Mouse (Mus musculus) 416B (cell line): Measurements from ENCODE around the gene Tirap.
"Not testable (repeated sequence)": the region's sequence is repeated elsewhere in the genome, so short reads cannot be mapped to it uniquely, and the experiment has no call there.

Source experiments
- DNase-seq: peaks from one replicate; pipeline ENCODE4 v3.0.0; 2011; ENCODE audit warnings: low read depth

Tirap gene

GRCm38 (mm10) chr9:35188700-35189099, 11.4 kb downstream of the Tirap start:
- no peak for DNase-seq

- DNase-seq, result no peak
Measured at GRCm38 (mm10) chr9:35187351-35187903, 12.7 kb downstream of the Tirap start.

GRCm38 (mm10) chr9:35186430-35186829, 13.7 kb downstream of the Tirap start:
- DNase-seq, result no peak

GRCm38 (mm10) chr9:35183359-35183758, 16.7 kb downstream of the Tirap start:
- DNase-seq, result no peak

GRCm38 (mm10) chr9:35182832-35183231, 17.3 kb downstream of the Tirap start:
- DNase-seq, result peak; percentile 66

- no peak for DNase-seq
Measured at GRCm38 (mm10) chr9:35176124-35176659, 23.9 kb downstream of the Tirap start.

- peak; percentile 95 for DNase-seq
Measured at GRCm38 (mm10) chr9:35175251-35176123, 24.6 kb downstream of the Tirap start, which contains the start of gene Dcps. Gene Dcps (minus strand): TSS chr9:35176061.

GRCm38 (mm10) chr9:35173331-35173730, 26.8 kb downstream of the Tirap start:
- DNase-seq, result peak; percentile 58

GRCm38 (mm10) chr9:35170071-35170470, 30.0 kb downstream of the Tirap start:
- no peak for DNase-seq

- DNase-seq, result no peak
Measured at GRCm38 (mm10) chr9:35166798-35167635, 33.1 kb downstream of the Tirap start.

GRCm38 (mm10) chr9:35166144-35166797, 33.8 kb downstream of the Tirap start:
- DNase-seq, result peak; percentile 63

- DNase-seq, result peak; percentile 67
Measured at GRCm38 (mm10) chr9:35164142-35164874, 35.8 kb downstream of the Tirap start.

- no peak for DNase-seq
Measured at GRCm38 (mm10) chr9:35163011-35163690, 36.9 kb downstream of the Tirap start.

GRCm38 (mm10) chr9:35161721-35162120, 38.4 kb downstream of the Tirap start:
- DNase-seq, result no peak

GRCm38 (mm10) chr9:35160662-35161061, 39.4 kb downstream of the Tirap start:
- no peak for DNase-seq

- no peak for DNase-seq
Measured at GRCm38 (mm10) chr9:35158477-35158876, 41.6 kb downstream of the Tirap start.

- DNase-seq, result no peak
Measured at GRCm38 (mm10) chr9:35156862-35157261, 43.2 kb downstream of the Tirap start.

GRCm38 (mm10) chr9:35156002-35156710, 43.9 kb downstream of the Tirap start:
- peak; percentile 40 for DNase-seq

- DNase-seq, result no peak
Measured at GRCm38 (mm10) chr9:35152923-35153322, 47.2 kb downstream of the Tirap start.

GRCm38 (mm10) chr9:35148822-35149221, 51.3 kb downstream of the Tirap start:
- DNase-seq, result not testable (repeated sequence)
